Mouse (Mus musculus) bone marrow macrophage, adult 2 months (primary cell): ENCODE measurements at regions not wholly inside any gene's neighbourhood (a gene's known extent, or its start where the extent isn't known, plus 50 kb on each side); places are given as distances from the start of the nearest gene placed in this dataset.

ENCODE experiments used
- H3K27ac ChIP-seq: 2 replicates; pipeline ENCODE4 v1.5.1; 2012; ENCODE audit warnings: low read depth, low read length; ENCODE audit not compliant: insufficient read depth
- H3K4me1 ChIP-seq: 2 replicates; pipeline ENCODE4 v1.6.1; 2012; ENCODE audit warnings: low read length; ENCODE audit not compliant: control insufficient read depth, insufficient read depth
- H3K4me3 ChIP-seq: 2 replicates; pipeline ENCODE4 v1.5.1; 2012; ENCODE audit warnings: mild to moderate bottlenecking, low read length, moderate library complexity; ENCODE audit not compliant: insufficient read depth
- CTCF ChIP-seq: IDR thresholded peaks from 2 replicates; pipeline ENCODE4 v1.5.1; 2012; ENCODE audit warnings: low read depth, mild to moderate bottlenecking, low read length, moderate library complexity
- POLR2A ChIP-seq: IDR thresholded peaks from 2 replicates; pipeline ENCODE4 v1.6.1; 2012; ENCODE audit warnings: mild to moderate bottlenecking, low read depth, low read length, borderline replicate concordance

GRCm38 (mm10) chr10:19170596-19170995, 155.1 kb upstream of the Tnfaip3 start:
- peak overlapping the region; percentile 64 for H3K27ac ChIP-seq
- H3K4me1 ChIP-seq, result peaks cover 30% of the 10 kb centered on the region
- no peak overlapping the region for H3K4me3 ChIP-seq
- TF ChIP-seq CTCF, result no peak
- no peak for TF ChIP-seq POLR2A

DNA sequence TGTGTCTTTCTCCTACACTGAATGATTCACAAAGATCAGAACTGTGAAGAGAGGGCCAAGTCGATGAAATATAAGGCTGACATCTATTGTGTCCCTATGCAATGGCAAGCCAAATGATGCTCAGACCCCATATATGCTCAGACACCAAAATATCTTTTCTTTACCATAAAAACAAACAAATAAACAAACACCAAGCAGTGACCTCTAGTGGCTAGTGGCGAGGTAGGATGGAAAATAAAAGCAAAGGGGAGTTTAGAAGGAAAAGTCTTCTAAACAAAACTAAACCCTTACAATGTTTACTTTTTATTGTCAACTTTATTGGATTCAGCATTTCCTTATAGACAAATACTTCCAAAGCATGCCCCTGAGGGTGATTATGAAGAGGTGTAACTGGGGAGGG, 153.8 kb upstream of the Tnfaip3 start:
- H3K27ac ChIP-seq, result no peak overlapping the region
- TF ChIP-seq CTCF (no peak), POLR2A (no peak)
- H3K4me1 ChIP-seq, result peaks cover 30% of the 10 kb centered on the region
- no peak overlapping the region for H3K4me3 ChIP-seq

GRCm38 (mm10) chr10:19168362-19168761, 152.9 kb upstream of the Tnfaip3 start:
- Histone ChIP-seq H3K4me3 (no peak overlapping the region), H3K27ac (no peak overlapping the region), H3K4me1 (peaks cover 30% of the 10 kb centered on the region)
- TF ChIP-seq POLR2A, result no peak
- no peak for TF ChIP-seq CTCF

DNA sequence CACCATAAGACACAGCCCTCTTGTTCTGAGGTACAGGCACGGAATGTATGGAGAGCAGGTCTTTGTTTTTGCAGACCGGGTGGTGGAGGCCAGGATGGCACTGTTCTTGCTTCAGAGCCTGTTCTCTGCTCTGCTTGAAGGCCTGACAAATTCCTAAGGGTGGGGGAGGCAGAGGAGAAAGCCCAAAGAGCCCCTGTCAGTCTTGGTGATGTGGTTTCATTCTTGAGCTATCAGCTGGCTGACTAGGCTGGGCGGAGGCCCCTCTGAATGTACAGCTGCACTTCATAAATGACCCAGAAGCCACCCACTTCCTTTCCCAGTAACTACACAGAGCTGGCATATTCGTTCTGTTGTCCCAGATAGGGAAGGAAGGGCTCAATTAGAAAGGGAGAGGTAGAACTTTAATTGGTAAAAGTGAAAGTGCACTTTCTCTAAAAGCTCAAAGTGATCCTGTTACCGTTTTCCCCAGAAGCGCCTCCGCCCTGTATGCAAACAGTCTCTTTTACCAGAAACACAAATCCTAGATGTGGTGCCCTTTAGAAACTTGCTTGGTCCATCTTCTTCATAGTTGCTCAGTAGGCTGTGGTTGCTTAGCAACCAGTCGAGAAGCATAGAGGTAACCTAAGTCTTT, 152.3 kb upstream of the Tnfaip3 start:
- Histone ChIP-seq H3K27ac (peak overlapping the region; percentile 19; the same call in 1 of the 2 replicates), H3K4me3 (no peak overlapping the region), H3K4me1 (peaks cover 30% of the 10 kb centered on the region)
- no peak for TF ChIP-seq POLR2A
- TF ChIP-seq CTCF, result no peak

DNA sequence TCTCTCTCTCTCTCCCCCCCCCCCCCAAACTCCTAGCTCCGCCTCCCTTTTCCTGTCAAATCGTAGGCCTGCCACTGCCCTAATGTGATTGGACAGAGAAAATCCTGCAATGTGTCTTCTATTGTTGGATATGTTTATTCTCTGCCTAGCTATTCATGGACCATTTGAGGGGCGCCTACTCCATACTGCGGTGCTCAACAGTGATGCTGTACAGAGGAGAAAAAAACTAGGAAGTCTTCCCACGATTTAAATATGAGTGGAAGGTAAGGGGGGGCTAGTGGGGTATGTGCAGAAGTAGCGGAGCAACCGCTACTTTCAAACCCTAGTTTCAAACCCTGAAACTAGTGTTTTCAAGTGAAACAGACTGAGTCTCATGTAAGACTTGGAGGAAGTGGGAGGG, 151.6 kb upstream of the Tnfaip3 start:
- Histone ChIP-seq H3K4me1 (peaks cover 30% of the 10 kb centered on the region), H3K4me3 (no peak overlapping the region), H3K27ac (no peak overlapping the region)
- no peak for TF ChIP-seq CTCF
- no peak for TF ChIP-seq POLR2A

DNA sequence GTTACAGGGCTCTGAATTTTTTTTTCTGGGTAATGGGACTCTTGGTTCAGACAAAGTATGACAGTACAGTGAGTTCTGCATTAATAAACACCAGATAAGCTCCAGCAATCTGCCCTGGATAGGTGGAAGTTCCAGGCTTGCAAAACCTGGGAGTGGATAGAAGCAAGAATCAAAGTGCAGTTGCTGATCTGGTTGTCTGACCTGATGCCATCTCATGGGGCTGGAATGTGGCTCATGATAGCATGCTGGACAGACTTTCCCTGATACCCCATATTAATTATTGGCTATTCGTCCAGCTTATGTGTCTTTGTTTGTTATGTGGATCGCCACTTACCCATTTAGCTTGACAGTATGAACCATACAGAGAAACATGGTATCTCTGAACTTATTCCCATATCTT, 146.6 kb upstream of the Tnfaip3 start:
- H3K4me1 ChIP-seq, result peaks cover 9% of the 10 kb centered on the region
- H3K4me3 ChIP-seq, result no peak overlapping the region
- TF ChIP-seq CTCF (no peak), POLR2A (no peak)
- H3K27ac ChIP-seq, result no peak overlapping the region

GRCm38 (mm10) chr10:19161149-19161548, 145.7 kb upstream of the Tnfaip3 start:
- Histone ChIP-seq H3K27ac (no peak overlapping the region), H3K4me3 (no peak overlapping the region), H3K4me1 (peaks cover 8% of the 10 kb centered on the region; the same call in 1 of the 2 replicates)
- TF ChIP-seq CTCF (no peak), POLR2A (no peak)

DNA sequence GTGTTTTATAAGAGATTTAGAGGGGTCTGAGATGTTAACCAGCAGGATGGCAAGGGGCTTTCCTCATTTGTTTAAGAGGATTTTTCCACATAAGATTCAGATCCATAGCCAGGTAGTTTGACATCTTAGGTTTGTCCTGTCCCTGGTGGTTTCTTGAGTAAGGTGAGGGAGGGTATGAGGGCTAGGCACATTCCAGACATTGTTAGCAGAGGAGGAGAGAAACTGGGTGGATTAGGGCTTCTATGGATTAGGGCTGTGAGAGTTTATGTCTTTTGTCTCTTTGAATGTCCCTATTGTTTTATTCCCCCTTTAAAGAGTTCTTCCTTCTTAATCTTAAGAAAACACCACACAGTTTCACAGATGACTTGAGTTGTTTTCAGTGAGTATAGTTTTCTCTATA, 138.6 kb upstream of the Tnfaip3 start:
- no peak overlapping the region for H3K4me3 ChIP-seq
- H3K27ac ChIP-seq, result no peak overlapping the region
- TF ChIP-seq POLR2A, result no peak
- TF ChIP-seq CTCF, result no peak
- no peaks in the 10 kb centered on the region for H3K4me1 ChIP-seq

GRCm38 (mm10) chr10:19152773-19153172, 137.3 kb upstream of the Tnfaip3 start:
- no peaks in the 10 kb centered on the region for H3K4me1 ChIP-seq
- no peak overlapping the region for H3K27ac ChIP-seq
- no peak overlapping the region for H3K4me3 ChIP-seq
- TF ChIP-seq CTCF (no peak), POLR2A (no peak)

DNA sequence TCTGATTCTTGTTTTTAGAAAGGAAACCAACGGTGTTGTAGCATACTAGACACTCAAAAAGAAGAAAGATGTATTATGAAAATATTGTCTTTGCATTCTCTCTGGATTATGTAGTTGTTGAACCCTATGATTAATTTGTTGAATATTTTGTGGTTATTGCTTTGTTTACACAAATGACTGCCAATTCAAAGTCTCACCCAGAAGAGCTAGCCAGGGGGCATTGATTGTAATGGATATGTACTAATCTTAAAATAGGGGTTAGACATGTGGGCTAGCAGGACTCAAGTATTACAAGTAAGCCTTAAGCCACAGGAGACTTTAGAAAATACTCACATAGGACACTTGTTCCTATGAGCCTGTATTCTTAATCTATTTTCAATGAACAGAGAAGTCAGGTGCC, 135.3 kb upstream of the Tnfaip3 start:
- H3K4me3 ChIP-seq, result no peak overlapping the region

GRCm38 (mm10) chr10:19150005-19150404, 134.5 kb upstream of the Tnfaip3 start:
- H3K27ac ChIP-seq, result no peak overlapping the region
- TF ChIP-seq CTCF, result no peak
- TF ChIP-seq POLR2A, result no peak
- no peaks in the 10 kb centered on the region for H3K4me1 ChIP-seq
- H3K4me3 ChIP-seq, result no peak overlapping the region

More for the DNA sequence above, 135.3 kb upstream of the Tnfaip3 start:
- no peaks in the 10 kb centered on the region for H3K4me1 ChIP-seq
- TF ChIP-seq CTCF (no peak), POLR2A (no peak)
- H3K27ac ChIP-seq, result no peak overlapping the region
